Comparison of ENCODE assay signal across 9 mouse cellular contexts in genomic region chr1:157047751-157048200, GRCm38 (mm10).
DNase-seq lines count a peak whose midpoint lies in the region; ATAC-seq and TF ChIP-seq lines count a peak whose summit lies in the region.
"Had no signal": no experiment of that assay in that cellular context is flagged by ENCODE, and none has a peak within 500 bp of the region (broad histone marks: within the 10 kb centered on the region; RNA-seq: fewer than 3 reads in every experiment).

No protein-coding gene starts in this region.

- no peak overlapping the region for H3K9ac ChIP-seq in limb, embryonic 11.5 days (ENCODE audit: low read length)
- H3K9ac ChIP-seq: embryonic facial prominence, embryonic 12.5 days had no signal

- 61% methylated on average over 4 of the region's 4 CpGs for WGBS in limb, embryonic 11.5 days
- 68% methylated on average over 4 of the region's 4 CpGs for whole genome bisulfite sequencing in small intestine, adult 2 months

- intact Hi-C loops in gastrocnemius, postnatal 14 days (cut with DNase I; ENCODE audit: low total_unique reads), result no loop called here

- H3K27me3 ChIP-seq in limb, embryonic 11.5 days (ENCODE audit: control insufficient read depth, insufficient read depth, low read length), result no peaks in the 10 kb centered on the region
- H3K27me3 ChIP-seq in small intestine, adult 2 months (ENCODE audit: control insufficient read depth, insufficient read depth, low read length), result no peaks in the 10 kb centered on the region
- H3K27me3 ChIP-seq: embryonic facial prominence, embryonic 12.5 days had no signal

- TF ChIP-seq POLR2A in small intestine, adult 2 months (IDR thresholded peaks at IDR 0.05; ENCODE audit: low read depth, low read length), result no peak

- H3K27ac ChIP-seq in limb, embryonic 11.5 days (replicated peaks; ENCODE audit: low read depth, low read length), result no peak overlapping the region; the same call in 1 of the 2 replicates
- H3K27ac ChIP-seq in small intestine, adult 2 months (ENCODE audit: insufficient read depth, low read depth, low read length), result peak overlapping the region; percentile 68

- H3K4me3 ChIP-seq in limb, embryonic 11.5 days (ENCODE audit: low read depth, low read length), result no peak overlapping the region
- H3K4me3 ChIP-seq in small intestine, adult 2 months (ENCODE audit: low read depth, low read length), result no peak overlapping the region
- H3K4me3 ChIP-seq: embryonic facial prominence, embryonic 12.5 days had no signal

- no peak overlapping the region for H3K4me2 ChIP-seq in limb, embryonic 11.5 days (ENCODE audit: low read depth, severe bottlenecking)

- no peaks in the 10 kb centered on the region for H3K36me3 ChIP-seq in limb, embryonic 11.5 days (ENCODE audit: control insufficient read depth, insufficient read depth, low read length)
- H3K36me3 ChIP-seq in small intestine, adult 2 months (ENCODE audit: control insufficient read depth, insufficient read depth, low read length), result no peaks in the 10 kb centered on the region
- H3K36me3 ChIP-seq: embryonic facial prominence, embryonic 12.5 days had no signal

- TF ChIP-seq CTCF in small intestine, adult 2 months (IDR thresholded peaks at IDR 0.05; ENCODE audit: extremely low read depth, insufficient read length, insufficient replicate concordance, low read depth, low read length), result no peak

- H3K9me3 ChIP-seq in limb, embryonic 11.5 days (ENCODE audit: control insufficient read depth, low read length), result no peaks in the 10 kb centered on the region
- H3K9me3 ChIP-seq: embryonic facial prominence, embryonic 12.5 days had no signal

- peak; percentile 25 for DNase-seq in gastrocnemius, postnatal 14 days
- no peak for DNase-seq in gastrocnemius, postnatal 4 days (ENCODE audit: low spot score in 2 of 2)
- DNase-seq in retina, postnatal 1 day, result peak; percentile 45
- no peak for DNase-seq in retina, embryonic 14.5 days (ENCODE audit: low spot score)
- peak; percentile 45 for DNase-seq in limb, embryonic 11.5 days (ENCODE audit: low spot score)
- DNase-seq in layer of hippocampus, adult 8-10 months (ENCODE audit: low spot score in 2 of 2), result no peak
- no peak for DNase-seq in left cerebral cortex, adult 8-10 months (ENCODE audit: low spot score in 2 of 2)

- peak; percentile 51; the same call in 1 of the 2 replicates for ATAC-seq in limb, embryonic 11.5 days (ENCODE audit: insufficient number of reproducible peaks, low FRiP score, low TSS enrichment, low read depth)

- peaks cover 11% of the 10 kb centered on the region for H3K4me1 ChIP-seq in limb, embryonic 11.5 days (ENCODE audit: control insufficient read depth, insufficient read depth, low read length)
- peaks cover 6% of the 10 kb centered on the region; the same call in 1 of the 2 replicates for H3K4me1 ChIP-seq in small intestine, adult 2 months (ENCODE audit: control insufficient read depth, insufficient read depth, insufficient read length, low read length)

Comparison
In these comparisons a context has a peak if more than half of its experiments do, and no peak if none do; other contexts are left out.
1. DNase-seq: peak in gastrocnemius, postnatal 14 days (single experiment), retina, postnatal 1 day (single experiment) and limb, embryonic 11.5 days (single experiment); none in gastrocnemius, postnatal 4 days (0 of 2), retina, embryonic 14.5 days (single experiment), layer of hippocampus, adult 8-10 months (0 of 2) and left cerebral cortex, adult 8-10 months (0 of 2).